Mouse (Mus musculus) A20 (cell line): ENCODE measurements around the gene Serpinb3d.
"Not testable (repeated sequence)": the region's sequence is repeated elsewhere in the genome, so short reads cannot be mapped to it uniquely, and the experiment has no call there.

Experiments used
- DNase-seq: peaks from one replicate; pipeline ENCODE4 v3.0.0-alpha.2; 2011; ENCODE audit warnings: low read depth, low spot score

The Serpinb3d gene

DNA sequence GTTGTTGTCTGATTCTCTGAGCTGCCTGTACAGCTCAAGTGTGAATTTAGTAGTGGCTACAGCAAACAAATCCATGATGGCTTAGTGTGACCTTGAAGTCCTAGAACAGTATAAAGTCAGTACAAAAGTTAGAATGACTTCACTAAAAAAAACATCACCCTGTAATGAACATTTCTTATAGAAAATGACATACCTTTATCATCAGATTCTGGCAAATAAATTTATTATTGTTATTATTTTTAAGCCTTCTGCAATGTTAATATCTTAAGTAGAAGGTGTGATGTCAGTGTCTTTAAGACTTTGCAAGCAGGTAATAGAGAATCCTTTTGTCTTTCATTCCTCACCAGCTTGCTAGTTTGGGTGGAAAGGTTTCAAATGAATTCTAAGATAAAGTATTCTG lies at the start of gene Serpinb3d:
Gene Serpinb3d, minus strand, starts transcription at position 101 of the 400 bp plus-strand sequence.
- no peak for DNase-seq

DNA sequence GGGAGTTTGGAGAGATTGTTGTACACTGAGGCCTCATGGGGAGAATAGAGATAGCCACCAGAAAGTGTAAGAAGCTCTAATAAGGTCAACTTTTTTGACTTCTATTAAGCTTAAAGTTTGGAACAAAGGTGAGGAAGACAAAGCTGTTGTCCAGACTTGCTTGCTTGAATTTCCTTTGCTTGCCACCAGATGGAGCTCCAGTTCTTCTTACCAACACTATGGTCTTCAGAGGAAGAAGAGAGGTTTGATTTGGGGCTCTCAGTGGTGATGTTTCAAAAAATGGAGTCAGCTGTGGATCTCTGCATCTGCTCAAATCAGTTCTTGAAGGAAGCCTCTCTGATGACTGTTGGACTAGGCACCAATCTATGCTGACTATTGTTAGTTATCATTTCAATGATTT lies 44.1 kb upstream of the Serpinb3d start:
- peak; percentile 2 for DNase-seq

DNA sequence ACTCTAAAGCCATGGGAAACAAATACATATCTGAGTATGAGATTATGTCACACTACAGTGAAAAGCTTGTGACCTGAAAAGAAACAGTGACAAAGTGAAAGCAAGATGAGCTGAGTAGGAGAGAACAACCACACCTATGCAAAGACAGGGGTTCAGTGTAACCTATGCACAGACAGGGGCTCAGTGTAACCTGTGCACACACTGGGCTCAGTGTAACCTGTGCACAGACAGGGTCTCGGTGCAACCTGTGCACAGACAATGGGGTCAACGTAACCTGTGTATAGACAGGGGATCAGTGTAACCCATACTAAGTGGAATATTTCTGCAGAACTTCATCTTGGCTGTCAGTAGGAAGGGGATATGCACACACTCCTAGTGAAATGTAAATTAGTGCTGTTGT lies 15.1 kb upstream of the Serpinb3d start:
- no peak for DNase-seq

DNA sequence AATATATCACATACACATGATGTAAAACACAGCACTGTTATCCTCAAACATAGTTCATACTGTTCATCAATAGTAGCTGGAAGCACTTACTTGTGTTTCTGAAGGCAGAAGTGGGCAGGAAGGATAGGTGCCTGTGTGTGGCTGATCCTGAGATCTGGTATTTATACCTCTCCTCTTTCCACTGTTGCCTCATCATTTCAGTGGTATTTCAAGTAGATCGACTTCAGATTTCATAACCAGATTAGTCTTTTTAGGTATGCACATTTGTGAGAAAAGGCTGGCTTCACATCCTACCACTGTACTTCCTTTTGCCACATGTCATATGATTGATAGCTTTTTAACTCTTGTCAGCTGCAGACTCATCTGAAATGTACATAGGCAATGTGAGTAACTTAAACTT lies 31.1 kb downstream of the Serpinb3d start, which contains the start of gene Serpinb3a:
Gene Serpinb3a, minus strand, starts transcription at position 101 of the 400 bp plus-strand sequence.
- no peak for DNase-seq

DNA sequence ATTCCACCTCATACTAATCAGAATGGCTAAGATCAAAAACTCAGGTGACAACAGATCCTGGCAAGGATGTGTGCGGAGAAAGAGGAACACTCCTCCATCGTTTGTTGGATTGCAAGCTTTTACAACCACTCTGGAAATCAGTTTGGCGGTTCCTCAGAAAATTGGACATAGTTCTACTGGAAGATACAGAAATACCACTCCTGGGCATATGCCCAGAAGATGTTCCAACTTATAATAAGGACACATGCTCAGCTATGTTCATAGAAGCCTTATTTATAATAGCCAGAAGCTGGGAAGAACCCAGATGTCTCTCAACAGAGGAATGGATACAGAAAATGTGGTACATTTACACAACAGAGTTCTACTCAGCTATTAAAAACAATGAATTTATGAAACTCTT lies 49.1 kb downstream of the Serpinb3d start:
- not testable (repeated sequence) for DNase-seq
